Mouse (Mus musculus) heart, adult 11 months (tissue): ENCODE results near the gene Ubr2.

ENCODE experiments used
- DNase-seq: peaks from one replicate; pipeline ENCODE4 v3.0.0; 2022

Ubr2 gene

GRCm38 (mm10) chr17:46926192-46926591 is 84.2 kb downstream of the Ubr2 start:
- DNase-seq, result no peak

DNA sequence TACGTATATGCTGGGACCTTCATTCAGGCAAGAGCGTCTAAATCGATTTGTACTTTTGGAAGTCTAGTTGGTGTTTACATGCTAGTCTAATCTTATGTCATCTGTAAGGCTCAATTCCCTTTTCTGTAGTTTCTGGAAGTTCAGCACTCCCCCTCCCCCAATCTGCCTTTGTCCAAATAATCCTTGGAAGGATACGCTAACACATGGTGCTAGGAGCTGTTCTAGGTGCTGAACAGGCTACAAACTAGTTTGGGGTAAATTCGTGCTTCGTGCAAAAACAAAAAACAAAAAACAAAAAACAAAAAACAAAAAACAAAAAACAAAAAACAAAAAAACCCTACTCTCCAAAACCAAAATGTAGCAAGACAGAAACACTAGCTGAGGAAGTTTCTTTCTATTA is 89.5 kb downstream of the Ubr2 start:
- DNase-seq, result no peak

GRCm38 (mm10) chr17:46918951-46919350 is 91.4 kb downstream of the Ubr2 start:
- DNase-seq, result no peak

- DNase-seq, result no peak
Observed at GRCm38 (mm10) chr17:46915129-46915528, 95.2 kb downstream of the Ubr2 start.

GRCm38 (mm10) chr17:46912331-46912730 is 98.0 kb downstream of the Ubr2 start:
- no peak for DNase-seq

- no peak for DNase-seq
Observed at GRCm38 (mm10) chr17:46910186-46910585, 100.2 kb downstream of the Ubr2 start, which contains the start of gene Prph2. TSS of gene Prph2 (plus strand) at chr17:46910459.

DNA sequence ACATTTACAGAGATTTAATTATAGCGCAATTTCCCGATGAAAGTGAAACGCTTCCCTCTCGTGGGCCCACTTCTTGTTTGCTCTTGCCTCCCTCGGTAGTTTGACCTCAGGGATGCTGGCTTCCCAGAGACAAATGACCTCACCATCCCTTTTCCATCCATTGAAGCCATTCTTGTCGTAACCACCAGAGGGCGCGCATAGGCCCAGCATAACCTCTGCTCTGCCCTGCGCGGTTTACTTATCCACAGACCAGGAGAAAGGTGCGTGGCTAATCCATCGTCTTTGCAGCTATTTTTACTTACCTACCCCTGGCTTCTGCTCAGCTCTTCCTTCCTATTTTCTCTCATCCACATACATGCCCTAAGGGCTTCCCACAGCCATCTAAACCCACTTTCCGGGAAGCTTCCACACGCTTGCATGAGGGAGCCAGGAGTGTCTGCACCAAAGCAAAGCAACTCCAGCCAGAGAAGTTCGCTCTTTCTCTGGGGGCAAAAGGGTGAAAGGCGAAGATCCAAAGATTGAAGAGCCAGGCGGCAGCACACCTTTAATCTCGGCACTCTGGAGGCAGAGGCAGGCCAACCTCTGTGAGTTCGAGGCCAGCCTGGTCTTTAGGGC is 106.4 kb downstream of the Ubr2 start:
- peak; percentile 96 for DNase-seq

- no peak for DNase-seq
Observed at GRCm38 (mm10) chr17:46900941-46901340, 109.4 kb downstream of the Ubr2 start.

- DNase-seq, result peak; percentile 93
Observed at GRCm38 (mm10) chr17:46897221-46897950, 113.0 kb downstream of the Ubr2 start.

GRCm38 (mm10) chr17:46895426-46895825 is 114.9 kb downstream of the Ubr2 start:
- DNase-seq, result peak; percentile 98

GRCm38 (mm10) chr17:46890843-46891594 is 119.3 kb downstream of the Ubr2 start:
- peak; percentile 96 for DNase-seq

GRCm38 (mm10) chr17:46890116-46890815 is 120.1 kb downstream of the Ubr2 start, which contains the start of gene Tbcc:
TSS of gene Tbcc (plus strand) at chr17:46890684.
- DNase-seq, result peak; percentile 100

DNA sequence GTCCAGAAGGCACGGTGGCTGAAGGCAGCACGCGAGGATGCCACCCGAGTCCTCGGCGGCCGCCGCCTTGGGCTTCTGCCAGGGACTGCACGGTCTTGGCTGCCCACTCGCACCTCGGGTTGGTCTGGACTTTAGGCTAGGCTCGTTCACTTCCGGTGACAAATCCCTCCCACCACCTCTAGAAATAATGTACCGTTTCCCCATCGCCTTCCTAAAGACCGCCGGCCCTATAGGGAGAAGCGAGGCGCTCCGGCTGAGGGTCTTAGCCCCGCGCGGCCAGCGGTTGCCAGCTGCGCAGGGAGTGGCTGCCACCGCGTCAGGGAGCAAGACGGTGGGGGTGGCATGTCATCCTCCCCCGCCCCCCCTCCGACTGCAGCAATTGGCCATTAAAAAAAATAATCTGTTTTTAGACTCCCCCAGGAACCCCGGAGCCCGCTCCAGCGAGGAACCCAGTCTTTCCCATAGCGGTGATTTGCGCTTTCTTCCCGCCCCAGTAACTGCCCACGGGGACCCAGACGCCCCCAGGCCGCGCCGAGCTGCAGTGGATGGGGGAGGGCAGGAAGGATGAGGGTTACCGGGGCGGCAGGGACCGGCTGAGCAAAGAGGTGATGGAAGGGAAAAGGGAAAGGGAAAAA is 120.8 kb downstream of the Ubr2 start:
- peak; percentile 98 for DNase-seq

DNA sequence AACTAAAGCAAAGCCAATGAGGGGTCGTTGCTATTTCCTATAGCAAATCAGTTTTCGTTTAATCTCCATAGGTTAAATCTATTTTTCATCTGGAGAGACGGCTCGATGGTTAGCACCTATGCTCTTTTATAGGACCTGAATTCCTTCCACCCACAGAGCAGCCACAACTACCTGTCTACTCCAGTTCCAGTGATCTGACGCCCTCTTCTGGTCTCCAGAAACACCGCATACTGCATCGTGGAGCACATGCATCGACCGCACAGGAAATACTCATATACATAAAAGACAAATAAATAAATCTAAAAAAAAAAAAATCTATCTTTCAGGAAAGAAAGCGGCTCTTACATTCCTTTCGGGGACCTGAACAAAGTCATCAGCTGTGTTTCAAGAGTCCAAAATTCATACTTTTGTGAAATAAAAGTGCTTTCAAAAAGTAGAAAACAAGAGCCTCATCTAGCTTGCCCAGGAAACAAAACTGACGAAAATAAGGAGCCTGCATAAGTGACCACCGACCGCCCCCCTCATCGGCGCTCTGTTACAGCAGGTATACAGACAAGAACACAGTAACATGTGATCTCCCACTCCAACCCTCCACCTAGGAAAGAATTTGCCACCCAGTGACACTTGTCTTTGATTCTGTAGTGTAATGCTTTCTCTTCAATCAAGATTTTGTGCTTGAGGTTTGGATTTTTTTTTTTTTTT is 121.7 kb downstream of the Ubr2 start:
- DNase-seq, result peak; percentile 96

DNA sequence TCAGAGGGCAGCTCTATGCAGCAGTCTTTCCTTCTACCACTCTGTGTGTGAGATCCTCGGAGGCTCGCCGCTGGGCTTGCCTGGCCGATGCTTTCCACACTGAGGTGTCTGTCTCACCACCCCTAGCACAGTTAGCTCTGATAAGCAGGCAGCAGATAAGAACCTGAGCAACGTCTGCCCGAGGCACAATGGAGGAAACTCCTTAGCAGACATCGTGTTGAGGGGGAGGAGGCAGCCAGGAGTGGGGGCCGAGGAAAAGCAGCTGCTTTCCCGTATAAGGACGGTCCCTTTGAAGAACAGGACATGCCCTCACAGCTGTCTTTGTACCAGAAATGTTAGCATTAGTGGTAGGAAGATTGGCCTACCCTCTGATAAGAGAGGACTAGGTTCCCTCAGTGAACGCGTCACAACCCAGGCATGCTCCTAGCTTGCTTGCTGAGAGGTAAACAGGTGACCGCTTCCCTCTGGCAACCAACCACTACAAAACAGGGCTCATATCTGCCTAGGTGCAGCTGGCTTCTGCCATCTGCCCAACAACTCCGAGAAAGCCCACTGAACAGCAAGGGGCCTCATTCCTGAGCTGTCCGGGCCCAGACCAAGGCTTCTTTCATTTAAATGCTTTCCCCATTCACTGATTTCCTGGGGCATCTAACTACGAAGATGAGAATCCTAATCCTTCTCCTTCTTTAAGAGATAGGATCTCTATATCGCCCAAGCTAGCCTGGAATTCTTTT is 124.3 kb downstream of the Ubr2 start:
- no peak for DNase-seq

GRCm38 (mm10) chr17:46885218-46885909 is 125.0 kb downstream of the Ubr2 start:
- DNase-seq, result no peak

- DNase-seq, result no peak
Observed at GRCm38 (mm10) chr17:46884766-46885165, 125.6 kb downstream of the Ubr2 start.

DNA sequence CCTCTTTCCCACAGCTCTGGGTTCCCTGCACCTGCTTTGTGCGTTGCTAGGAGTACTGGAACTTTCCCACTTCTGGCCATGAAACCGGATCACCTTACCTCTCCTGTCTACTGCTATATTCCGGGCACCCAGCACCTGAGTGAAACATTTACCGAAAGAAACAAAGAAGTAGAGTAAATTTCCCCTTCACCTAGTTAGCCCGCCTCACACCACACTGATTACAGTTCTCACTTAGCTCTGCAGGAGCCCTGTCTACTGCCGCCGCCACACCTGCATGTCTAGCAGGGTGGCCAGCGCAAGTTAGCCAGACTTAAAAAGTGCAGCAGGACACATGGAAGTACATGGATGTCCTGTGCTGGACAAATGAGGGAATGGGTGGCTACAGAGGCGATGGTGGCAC is 127.2 kb downstream of the Ubr2 start:
- no peak for DNase-seq

DNA sequence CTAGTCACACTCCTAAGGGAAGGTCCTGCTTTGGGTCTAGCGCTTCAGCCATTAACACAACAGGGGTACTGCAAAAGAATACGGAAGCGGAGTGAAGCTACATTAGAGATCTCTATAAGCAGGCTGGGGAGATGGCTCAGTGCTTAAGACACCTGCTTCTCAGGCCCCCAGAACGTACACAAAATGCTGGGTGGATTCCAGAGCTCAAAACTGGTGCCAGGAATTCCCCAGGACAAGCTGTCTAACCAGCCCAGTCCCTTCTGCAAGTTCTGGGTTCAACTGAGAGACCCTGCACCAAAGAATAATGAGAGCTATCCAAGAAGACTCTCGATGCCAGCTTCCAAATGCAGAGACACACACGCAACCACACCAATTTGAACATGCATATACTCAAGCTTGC is 128.6 kb downstream of the Ubr2 start:
- DNase-seq, result no peak

DNA sequence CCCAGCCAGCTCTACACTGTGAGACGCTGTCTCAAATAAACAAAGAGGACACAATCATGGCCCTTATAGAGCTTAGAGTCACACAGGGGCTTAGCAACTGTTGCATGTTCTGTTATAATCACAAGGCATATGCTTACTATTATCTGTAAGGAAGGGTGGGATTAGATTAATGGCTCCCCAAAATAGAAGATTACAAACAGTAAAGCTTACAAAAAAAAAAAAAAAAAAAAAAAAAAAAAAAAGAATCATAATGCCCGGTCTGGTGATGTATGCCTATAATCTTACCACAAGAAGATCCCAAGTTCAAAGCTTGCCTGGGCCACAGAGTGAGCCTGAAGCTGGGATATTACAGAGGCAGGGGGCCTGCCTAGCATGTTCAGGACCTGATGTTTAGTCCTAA is 130.0 kb downstream of the Ubr2 start:
- no peak for DNase-seq
